Mouse (Mus musculus): ENCODE measurements at regions not wholly inside any gene's neighbourhood (a gene's known extent, or its start where the extent isn't known, plus 50 kb on each side); places are given as distances from the start of the nearest gene placed in this dataset.

GRCm38 (mm10) chr2:133432141-133432813 is 119.7 kb upstream of the Bmp2 start:
- H3K4me2 ChIP-seq (ENCODE audit: low read depth, low read length) = no peak overlapping the region
- H3K9ac ChIP-seq (ENCODE audit: low read depth, low read length) = no peak overlapping the region
- H3K9me3 ChIP-seq (ENCODE audit: control insufficient read depth, low read length) = no peaks in the 10 kb centered on the region
- 81% methylated on average over 10 of the region's 10 CpGs for WGBS
- no peaks in the 10 kb centered on the region for H3K36me3 ChIP-seq (ENCODE audit: control insufficient read depth, insufficient read depth, low read length)
- no peak overlapping the region for H3K27ac ChIP-seq (replicated peaks; ENCODE audit: low read depth, low read length)
- DNase-seq (ENCODE audit: low spot score) (peak; percentile 24), ATAC-seq (ENCODE audit: low read depth) (no peak)
- H3K4me1 ChIP-seq (ENCODE audit: control insufficient read depth, insufficient read depth, low read length) = no peaks in the 10 kb centered on the region
- no peaks in the 10 kb centered on the region for H3K27me3 ChIP-seq (replicated peaks; ENCODE audit: control insufficient read depth, insufficient read depth, low read length)
- H3K4me3 ChIP-seq (ENCODE audit: low read depth, low read length) = no peak overlapping the region

DNA sequence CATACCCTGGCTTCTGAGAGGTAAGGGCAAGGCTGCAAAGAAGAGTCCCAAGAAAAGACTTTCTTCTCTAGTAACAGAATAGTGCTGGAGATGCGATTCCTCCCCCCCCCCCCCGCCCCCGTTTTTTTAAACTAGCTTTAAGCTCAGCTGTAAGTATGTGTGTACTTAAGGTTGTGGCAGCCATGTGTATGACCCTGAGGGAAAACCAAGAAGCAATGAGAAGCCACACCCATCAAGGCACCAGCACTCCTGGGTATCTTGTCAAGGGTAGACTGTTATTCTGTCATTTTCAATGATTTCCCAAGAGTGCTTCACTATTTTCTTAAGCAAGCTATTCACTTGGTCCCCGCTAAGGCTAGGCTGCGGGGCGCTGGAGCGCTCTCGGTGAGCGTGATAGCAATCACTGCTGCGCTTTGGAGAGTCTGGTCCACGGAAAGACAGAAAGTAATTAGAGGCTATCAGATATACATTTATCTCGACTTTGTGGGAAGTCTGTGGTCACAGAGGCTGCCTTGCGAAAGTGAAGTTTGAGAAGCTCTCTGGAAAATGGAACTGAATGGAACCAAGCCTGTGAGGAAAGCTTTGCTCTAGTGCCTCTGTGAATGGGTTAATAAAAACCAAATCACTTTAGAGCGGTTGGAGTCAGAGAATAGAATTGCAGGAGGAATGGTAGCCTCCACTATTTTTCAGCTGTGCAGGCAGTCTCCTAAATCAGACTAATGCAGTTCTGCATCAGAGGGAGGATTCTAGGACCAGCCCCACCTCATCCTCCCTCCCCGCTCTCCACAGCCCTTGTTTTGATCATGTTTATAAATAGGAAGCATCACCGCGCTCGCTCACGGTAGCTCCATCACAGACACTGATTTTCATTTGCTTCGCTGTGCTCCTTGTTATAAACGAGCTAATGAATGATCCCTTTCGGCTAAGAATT is 114.8 kb upstream of the Bmp2 start:
- peaks cover 3% of the 10 kb centered on the region; the same call in 1 of the 2 replicates for H3K4me1 ChIP-seq (ENCODE audit: control insufficient read depth, insufficient read depth, low read length)
- 0 out of 2 replicates have a peak overlapping the region, but pooled peaks have one; percentile 17 for H3K9ac ChIP-seq (ENCODE audit: low read depth, low read length)
- DNase-seq (ENCODE audit: low spot score) (peak; percentile 63), ATAC-seq (ENCODE audit: low read depth) (peak; percentile 53; the same call in 1 of the 2 replicates)
- H3K27me3 ChIP-seq (replicated peaks; ENCODE audit: control insufficient read depth, insufficient read depth, low read length) = no peaks in the 10 kb centered on the region
- no peaks in the 10 kb centered on the region for H3K36me3 ChIP-seq (ENCODE audit: control insufficient read depth, insufficient read depth, low read length)
- H3K4me3 ChIP-seq (ENCODE audit: low read depth, low read length) = peak overlapping the region; percentile 19
- whole genome bisulfite sequencing = 33% methylated on average over 22 of the region's 22 CpGs
- H3K4me2 ChIP-seq (ENCODE audit: low read depth, low read length) = peak overlapping the region; percentile 35
- 0 out of 2 replicates have a peak overlapping the region, but pooled peaks have one; percentile 16 for H3K27ac ChIP-seq (replicated peaks; ENCODE audit: low read depth, low read length)
- no peaks in the 10 kb centered on the region for H3K9me3 ChIP-seq (ENCODE audit: control insufficient read depth, low read length)

DNA sequence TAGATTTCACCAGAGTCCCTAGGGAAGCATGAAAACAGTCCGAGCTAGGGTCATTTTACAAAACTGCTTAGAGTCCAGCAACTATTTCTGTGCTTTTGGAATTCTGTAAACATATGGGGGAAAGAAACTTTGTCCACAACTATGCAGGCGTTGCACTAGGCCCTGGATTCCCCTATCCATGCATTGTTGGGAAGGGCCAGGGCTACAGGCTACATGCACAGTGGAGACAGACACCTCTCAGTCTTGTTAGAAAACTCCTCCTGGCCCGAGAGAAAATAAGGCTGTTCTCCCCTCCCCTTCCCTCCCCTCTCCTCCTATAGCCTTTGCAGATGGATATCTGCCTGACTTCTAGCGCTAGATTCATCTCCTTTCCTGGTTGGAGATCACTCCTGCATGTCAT is 113.9 kb upstream of the Bmp2 start:
- DNase-seq (ENCODE audit: low spot score) (peak; percentile 16), ATAC-seq (ENCODE audit: low read depth) (no peak)
- Histone ChIP-seq H3K27me3 (replicated peaks; ENCODE audit: control insufficient read depth, insufficient read depth, low read length) (no peaks in the 10 kb centered on the region), H3K4me3 (ENCODE audit: low read depth, low read length) (peak overlapping the region; percentile 19), H3K4me2 (ENCODE audit: low read depth, low read length) (peak overlapping the region; percentile 35), H3K9ac (ENCODE audit: low read depth, low read length) (no peak overlapping the region), H3K36me3 (ENCODE audit: control insufficient read depth, insufficient read depth, low read length) (no peaks in the 10 kb centered on the region), H3K4me1 (ENCODE audit: control insufficient read depth, insufficient read depth, low read length) (peaks cover 3% of the 10 kb centered on the region; the same call in 1 of the 2 replicates), H3K9me3 (ENCODE audit: control insufficient read depth, low read length) (no peaks in the 10 kb centered on the region), H3K27ac (replicated peaks; ENCODE audit: low read depth, low read length) (no peak overlapping the region; the same call in 1 of the 2 replicates)
- 16% methylated on average over 3 of the region's 4 CpGs for WGBS

DNA sequence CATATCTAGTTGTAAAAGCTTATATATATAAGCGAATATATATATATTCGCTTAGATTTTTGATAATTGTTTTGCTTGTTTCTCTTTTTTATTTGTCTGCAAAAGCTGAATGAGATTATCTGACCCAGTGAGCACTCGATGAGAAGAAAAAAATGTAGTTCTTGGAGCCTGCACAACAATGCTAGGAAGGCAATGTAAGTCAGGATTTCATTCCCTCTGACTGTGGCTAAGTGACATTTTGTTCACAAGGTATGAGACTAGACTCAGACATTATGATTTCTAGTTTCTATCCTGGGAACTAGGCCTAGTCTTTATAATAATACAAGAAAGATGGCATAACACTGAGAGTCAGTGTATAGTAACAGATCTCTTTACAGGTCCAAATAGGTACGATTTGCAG is 108.9 kb upstream of the Bmp2 start:
- no peaks in the 10 kb centered on the region for H3K36me3 ChIP-seq (ENCODE audit: control insufficient read depth, insufficient read depth, low read length)
- no peak overlapping the region for H3K4me2 ChIP-seq (ENCODE audit: low read depth, low read length)
- H3K4me3 ChIP-seq (ENCODE audit: low read depth, low read length) = no peak overlapping the region
- peaks cover 3% of the 10 kb centered on the region; the same call in 1 of the 2 replicates for H3K4me1 ChIP-seq (ENCODE audit: control insufficient read depth, insufficient read depth, low read length)
- WGBS = 83% methylated on average over 4 of the region's 4 CpGs
- H3K27ac ChIP-seq (replicated peaks; ENCODE audit: low read depth, low read length) = no peak overlapping the region
- ATAC-seq (ENCODE audit: low read depth) (no peak), DNase-seq (ENCODE audit: low spot score) (no peak)
- H3K9me3 ChIP-seq (ENCODE audit: control insufficient read depth, low read length) = no peaks in the 10 kb centered on the region
- H3K9ac ChIP-seq (ENCODE audit: low read depth, low read length) = no peak overlapping the region
- no peaks in the 10 kb centered on the region for H3K27me3 ChIP-seq (replicated peaks; ENCODE audit: control insufficient read depth, insufficient read depth, low read length)

GRCm38 (mm10) chr2:133443490-133443889 is 108.5 kb upstream of the Bmp2 start:
- 91% methylated on average over 2 of the region's 2 CpGs for WGBS
- Histone ChIP-seq H3K4me2 (ENCODE audit: low read depth, low read length) (no peak overlapping the region), H3K36me3 (ENCODE audit: control insufficient read depth, insufficient read depth, low read length) (no peaks in the 10 kb centered on the region), H3K4me1 (ENCODE audit: control insufficient read depth, insufficient read depth, low read length) (peaks cover 3% of the 10 kb centered on the region; the same call in 1 of the 2 replicates), H3K9ac (ENCODE audit: low read depth, low read length) (no peak overlapping the region), H3K4me3 (ENCODE audit: low read depth, low read length) (no peak overlapping the region), H3K9me3 (ENCODE audit: control insufficient read depth, low read length) (no peaks in the 10 kb centered on the region), H3K27ac (replicated peaks; ENCODE audit: low read depth, low read length) (no peak overlapping the region), H3K27me3 (replicated peaks; ENCODE audit: control insufficient read depth, insufficient read depth, low read length) (no peaks in the 10 kb centered on the region)
- DNase-seq (ENCODE audit: low spot score) (no peak), ATAC-seq (ENCODE audit: low read depth) (no peak)

DNA sequence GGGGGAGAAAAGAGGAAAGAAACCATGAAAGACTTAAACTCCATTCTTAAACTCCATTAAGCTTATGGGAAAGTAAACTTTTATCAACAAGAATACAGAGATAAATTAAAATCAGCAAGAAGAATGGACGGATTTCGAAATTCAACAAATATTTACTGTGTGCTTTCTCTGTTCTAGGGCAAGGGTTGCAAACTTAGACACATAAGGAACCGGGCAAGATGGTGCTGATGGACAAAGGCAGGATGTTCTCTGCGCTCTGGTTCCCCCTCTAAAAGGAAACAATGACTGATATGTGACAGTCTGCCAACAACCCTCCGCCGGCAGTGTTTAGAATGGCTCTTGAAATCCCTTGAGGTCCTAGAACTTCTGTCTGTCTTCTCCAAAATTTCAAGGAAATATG is 99.0 kb upstream of the Bmp2 start:
- ATAC-seq (ENCODE audit: low read depth) = no peak
- Histone ChIP-seq H3K36me3 (ENCODE audit: control insufficient read depth, insufficient read depth, low read length) (no peaks in the 10 kb centered on the region), H3K4me1 (ENCODE audit: control insufficient read depth, insufficient read depth, low read length) (no peaks in the 10 kb centered on the region), H3K27me3 (replicated peaks; ENCODE audit: control insufficient read depth, insufficient read depth, low read length) (no peaks in the 10 kb centered on the region), H3K9ac (ENCODE audit: low read depth, low read length) (no peak overlapping the region), H3K27ac (replicated peaks; ENCODE audit: low read depth, low read length) (no peak overlapping the region), H3K4me3 (ENCODE audit: low read depth, low read length) (no peak overlapping the region), H3K4me2 (ENCODE audit: low read depth, low read length) (no peak overlapping the region), H3K9me3 (ENCODE audit: control insufficient read depth, low read length) (no peaks in the 10 kb centered on the region)
- DNase-seq (ENCODE audit: low spot score) = no peak
- WGBS = 68% methylated on average over 6 of the region's 6 CpGs

DNA sequence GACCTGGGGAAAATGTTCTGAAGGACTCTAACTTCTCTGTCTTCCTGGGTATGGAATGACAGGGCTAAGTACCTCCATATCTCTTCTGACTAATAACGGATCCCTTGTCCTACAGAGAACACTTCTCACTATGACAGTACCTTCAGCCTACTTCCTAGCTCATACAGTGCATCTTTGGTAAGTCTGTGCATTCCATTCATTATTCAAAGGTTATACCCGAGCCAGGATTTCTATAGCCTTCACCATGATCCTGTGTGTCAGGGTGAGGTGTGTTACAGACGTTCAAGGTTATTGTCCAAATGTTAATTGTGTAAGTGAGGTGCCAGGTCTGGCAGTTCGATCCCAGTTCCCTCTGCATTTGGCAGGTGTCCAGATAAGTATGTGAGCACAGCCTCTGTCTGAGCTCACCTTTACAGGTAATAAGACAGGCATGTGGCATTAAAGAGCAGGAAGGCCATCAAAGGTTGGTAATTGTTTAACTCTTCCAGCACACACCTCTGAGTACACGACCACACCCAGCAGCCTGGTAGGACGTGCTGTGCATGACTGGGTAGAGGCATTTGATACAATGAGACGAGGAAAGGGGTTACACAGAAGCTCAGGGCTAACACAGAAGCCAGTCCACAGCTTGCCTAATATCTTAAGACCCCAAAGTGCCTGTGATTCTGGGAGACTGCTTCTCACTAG is 96.3 kb upstream of the Bmp2 start:
- no peak overlapping the region for H3K9ac ChIP-seq (ENCODE audit: low read depth, low read length)
- H3K27ac ChIP-seq (replicated peaks; ENCODE audit: low read depth, low read length) = no peak overlapping the region
- no peaks in the 10 kb centered on the region for H3K9me3 ChIP-seq (ENCODE audit: control insufficient read depth, low read length)
- no peaks in the 10 kb centered on the region for H3K4me1 ChIP-seq (ENCODE audit: control insufficient read depth, insufficient read depth, low read length)
- H3K27me3 ChIP-seq (replicated peaks; ENCODE audit: control insufficient read depth, insufficient read depth, low read length) = no peaks in the 10 kb centered on the region
- no peak for ATAC-seq (ENCODE audit: low read depth)
- no peaks in the 10 kb centered on the region for H3K36me3 ChIP-seq (ENCODE audit: control insufficient read depth, insufficient read depth, low read length)
- no peak for DNase-seq (ENCODE audit: low spot score)
- 72% methylated on average over 7 of the region's 7 CpGs for WGBS
- no peak overlapping the region for H3K4me2 ChIP-seq (ENCODE audit: low read depth, low read length)
- H3K4me3 ChIP-seq (ENCODE audit: low read depth, low read length) = no peak overlapping the region

GRCm38 (mm10) chr2:133456785-133457184 is 95.2 kb upstream of the Bmp2 start:
- no peaks in the 10 kb centered on the region for H3K27me3 ChIP-seq (replicated peaks; ENCODE audit: control insufficient read depth, insufficient read depth, low read length)
- H3K27ac ChIP-seq (replicated peaks; ENCODE audit: low read depth, low read length) = no peak overlapping the region
- no peaks in the 10 kb centered on the region for H3K36me3 ChIP-seq (ENCODE audit: control insufficient read depth, insufficient read depth, low read length)
- no peak for DNase-seq (ENCODE audit: low spot score)
- no peak overlapping the region for H3K4me2 ChIP-seq (ENCODE audit: low read depth, low read length)
- 83% methylated on average over 2 of the region's 2 CpGs for WGBS
- H3K4me1 ChIP-seq (ENCODE audit: control insufficient read depth, insufficient read depth, low read length) = no peaks in the 10 kb centered on the region
- ATAC-seq (ENCODE audit: low read depth) = no peak
- H3K9ac ChIP-seq (ENCODE audit: low read depth, low read length) = no peak overlapping the region
- H3K9me3 ChIP-seq (ENCODE audit: control insufficient read depth, low read length) = no peaks in the 10 kb centered on the region
- H3K4me3 ChIP-seq (ENCODE audit: low read depth, low read length) = no peak overlapping the region

Data from embryonic facial prominence, embryonic 14.5 days (tissue).